Mouse (Mus musculus): ENCODE data around the gene Lifr.

Lifr gene

GRCm38 (mm10) chr15:7090211-7090765 is at the start of gene Lifr:
Gene Lifr, plus strand, starts transcription at chr15:7090614.
- in situ Hi-C loops (cut with MboI; ENCODE audit: unreplicated experiment in 2 of 2), result no loop called here

- in situ Hi-C loops (cut with MboI; ENCODE audit: unreplicated experiment in 2 of 2), result no loop called here
Observed at GRCm38 (mm10) chr15:7044081-7044749, 46.2 kb upstream of the Lifr start.

GRCm38 (mm10) chr15:7045056-7045455 is 45.4 kb upstream of the Lifr start:
- in situ Hi-C loops (cut with MboI; ENCODE audit: unreplicated experiment in 2 of 2), result no loop called here

GRCm38 (mm10) chr15:7047931-7048330 is 42.5 kb upstream of the Lifr start:
- in situ Hi-C loops (cut with MboI; ENCODE audit: unreplicated experiment in 2 of 2), result no loop called here

GRCm38 (mm10) chr15:7048916-7049315 is 41.5 kb upstream of the Lifr start:
- in situ Hi-C loops (cut with MboI; ENCODE audit: unreplicated experiment in 2 of 2), result no loop called here

- in situ Hi-C loops (cut with MboI; ENCODE audit: unreplicated experiment in 2 of 2), result no loop called here
Observed at GRCm38 (mm10) chr15:7051666-7052065, 38.7 kb upstream of the Lifr start.

- in situ Hi-C loops (cut with MboI; ENCODE audit: unreplicated experiment in 2 of 2), result no loop called here
Observed at GRCm38 (mm10) chr15:7052117-7052516, 38.3 kb upstream of the Lifr start.

GRCm38 (mm10) chr15:7056851-7057250 is 33.6 kb upstream of the Lifr start:
- in situ Hi-C loops (cut with MboI; ENCODE audit: unreplicated experiment in 2 of 2), result no loop called here

- in situ Hi-C loops (cut with MboI; ENCODE audit: unreplicated experiment in 2 of 2), result no loop called here
Observed at GRCm38 (mm10) chr15:7060522-7060921, 29.9 kb upstream of the Lifr start.

GRCm38 (mm10) chr15:7061995-7062697 is 28.3 kb upstream of the Lifr start:
- in situ Hi-C loops (cut with MboI; ENCODE audit: unreplicated experiment in 2 of 2), result no loop called here

- in situ Hi-C loops (cut with MboI; ENCODE audit: unreplicated experiment in 2 of 2), result no loop called here
Observed at GRCm38 (mm10) chr15:7062698-7063009, 27.8 kb upstream of the Lifr start.

GRCm38 (mm10) chr15:7063521-7064240 is 26.7 kb upstream of the Lifr start:
- in situ Hi-C loops (cut with MboI; ENCODE audit: unreplicated experiment in 2 of 2), result no loop called here

GRCm38 (mm10) chr15:7064992-7065523 is 25.4 kb upstream of the Lifr start:
- in situ Hi-C loops (cut with MboI; ENCODE audit: unreplicated experiment in 2 of 2), result no loop called here

- in situ Hi-C loops (cut with MboI; ENCODE audit: unreplicated experiment in 2 of 2), result no loop called here
Observed at GRCm38 (mm10) chr15:7065624-7066023, 24.8 kb upstream of the Lifr start.

- in situ Hi-C loops (cut with MboI; ENCODE audit: unreplicated experiment in 2 of 2), result no loop called here
Observed at GRCm38 (mm10) chr15:7066752-7067151, 23.7 kb upstream of the Lifr start.

- in situ Hi-C loops (cut with MboI; ENCODE audit: unreplicated experiment in 2 of 2), result no loop called here
Observed at GRCm38 (mm10) chr15:7069374-7069773, 21.0 kb upstream of the Lifr start.

- in situ Hi-C loops (cut with MboI; ENCODE audit: unreplicated experiment in 2 of 2), result no loop called here
Observed at GRCm38 (mm10) chr15:7070199-7070794, 20.1 kb upstream of the Lifr start.

GRCm38 (mm10) chr15:7073269-7073668 is 17.1 kb upstream of the Lifr start:
- in situ Hi-C loops (cut with MboI; ENCODE audit: unreplicated experiment in 2 of 2), result no loop called here

GRCm38 (mm10) chr15:7075185-7075584 is 15.2 kb upstream of the Lifr start:
- in situ Hi-C loops (cut with MboI; ENCODE audit: unreplicated experiment in 2 of 2), result no loop called here

- in situ Hi-C loops (cut with MboI; ENCODE audit: unreplicated experiment in 2 of 2), result no loop called here
Observed at GRCm38 (mm10) chr15:7078356-7078755, 12.1 kb upstream of the Lifr start.
